Mouse (Mus musculus) monocyte, adult 5-6 weeks (primary cell): ENCODE data around the gene Hist1h3h. TPM values are rescaled to one million over a fixed set of nuclear protein-coding genes. Genes with fewer than 3 reads are reported as not detected.
"Not testable (repeated sequence)": the region's sequence is repeated elsewhere in the genome, so short reads cannot be mapped to it uniquely, and the experiment has no call there.

ENCODE experiments used
- ATAC-seq: fragments of 153-309, 156-312 bp; replicated peaks from 2 replicates; pipeline ENCODE4 v1.8.0; 2017; ENCODE audit warnings: mild to moderate bottlenecking; ENCODE audit not compliant: low TSS enrichment, insufficient number of reproducible peaks, severe bottlenecking, poor library complexity, low FRiP score
- total RNA-seq: library from RNA; stranded (forward); fragments of 200-1000, 200-491, 200-594 nt; gene quantifications from 3 replicates; pipeline ENCODE4 v1.2.3, GENCODE M21; 2017

The Hist1h3h gene
- total RNA-seq, 1 experiment from 2014 or later = 7.2 TPM

- ATAC-seq = no peak
Observed at GRCm38 (mm10) chr13:21722993-21723836, 5.8 kb downstream of the Hist1h3h start.

- ATAC-seq = no peak
Observed at GRCm38 (mm10) chr13:21727948-21728572, 10.6 kb downstream of the Hist1h3h start.

GRCm38 (mm10) chr13:21729544-21729943, 12.1 kb downstream of the Hist1h3h start:
- no peak for ATAC-seq

GRCm38 (mm10) chr13:21733466-21733865, 16.0 kb downstream of the Hist1h3h start:
- ATAC-seq = no peak

- peak; percentile 88 for ATAC-seq
Observed at GRCm38 (mm10) chr13:21734010-21734905, 16.8 kb downstream of the Hist1h3h start.

- ATAC-seq = peak; percentile 67
Observed at GRCm38 (mm10) chr13:21734906-21735767, 17.7 kb downstream of the Hist1h3h start, which contains the start of gene Hist1h4j. Hist1h4j (plus strand) TSS chr13:21735064.

- ATAC-seq = no peak
Observed at GRCm38 (mm10) chr13:21745006-21745405, 27.5 kb downstream of the Hist1h3h start.

GRCm38 (mm10) chr13:21749387-21750158, 32.1 kb downstream of the Hist1h3h start:
- no peak for ATAC-seq

GRCm38 (mm10) chr13:21750159-21751017, 32.9 kb downstream of the Hist1h3h start, which contains the start of gene Hist1h4k:
Hist1h4k (minus strand) TSS chr13:21750505.
- peak; percentile 87 for ATAC-seq

GRCm38 (mm10) chr13:21751417-21751816, 34.0 kb downstream of the Hist1h3h start:
- no peak for ATAC-seq

- ATAC-seq = no peak
Observed at GRCm38 (mm10) chr13:21751827-21752226, 34.4 kb downstream of the Hist1h3h start.

GRCm38 (mm10) chr13:21752356-21752755, 34.9 kb downstream of the Hist1h3h start:
- no peak for ATAC-seq

- ATAC-seq = no peak
Observed at GRCm38 (mm10) chr13:21753051-21753523, 35.6 kb downstream of the Hist1h3h start.

GRCm38 (mm10) chr13:21753524-21754285, 36.2 kb downstream of the Hist1h3h start, which contains the start of the genes Hist1h2ak and Hist1h2bn:
Hist1h2ak (minus strand) TSS chr13:21753827.
Hist1h2bn (plus strand) TSS chr13:21754123.
- peak; percentile 95 for ATAC-seq

- not testable (repeated sequence) for ATAC-seq
Observed at GRCm38 (mm10) chr13:21754294-21755001, 37.0 kb downstream of the Hist1h3h start.
